Mouse (Mus musculus): Measurements from ENCODE around the gene Taf10. TPM values are rescaled to one million over a fixed set of nuclear protein-coding genes. Genes with fewer than 3 reads are reported as not detected.

Gene Taf10
- polyA plus RNA-seq, 1 experiment, result 282 TPM

DNA sequence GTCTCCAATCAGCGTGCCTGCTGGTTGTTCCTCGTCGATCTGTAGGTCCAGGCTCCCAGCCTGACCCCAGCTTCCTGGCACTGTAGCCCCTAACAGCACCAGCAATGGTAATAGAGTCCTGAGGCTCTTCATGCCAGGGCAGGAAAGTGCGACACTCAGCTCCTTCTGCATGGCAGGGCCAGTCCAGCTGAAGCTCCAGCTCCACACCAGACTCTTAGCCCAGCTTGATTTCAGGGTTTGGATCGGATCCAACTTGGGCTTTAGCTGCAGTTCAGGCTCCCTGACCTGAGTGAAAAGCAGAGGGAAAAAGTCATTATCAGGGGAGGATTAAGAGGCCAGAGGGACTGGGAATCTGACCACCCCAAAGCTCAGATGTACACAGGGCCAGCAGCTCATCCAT lies 28.9 kb upstream of the Taf10 start:
- H3K27me3 ChIP-seq (ENCODE audit: control insufficient read depth, insufficient read depth, low read length), result no peaks in the 10 kb centered on the region

DNA sequence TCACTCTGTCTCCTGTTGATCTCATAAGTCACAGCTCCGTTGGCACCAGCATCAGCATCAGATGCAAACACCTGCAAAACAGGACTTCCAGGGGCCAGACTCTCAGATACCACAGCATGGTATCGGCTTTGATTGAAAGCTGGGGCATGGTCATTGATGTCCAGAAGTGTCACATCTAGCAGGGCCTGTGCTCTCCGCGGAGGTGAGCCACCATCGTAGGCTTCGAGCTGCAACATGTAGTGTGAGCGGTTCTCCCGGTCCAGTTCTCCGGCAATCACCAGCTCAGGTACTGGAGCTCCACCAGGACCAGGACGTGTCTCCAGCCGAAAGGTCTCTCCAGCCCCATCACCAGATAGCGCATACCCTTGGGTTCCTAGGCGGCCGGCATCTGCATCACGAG lies 28.2 kb upstream of the Taf10 start:
- Histone ChIP-seq H3K4me3 (ENCODE audit: extremely low read depth, insufficient read depth, insufficient read length) (no peak overlapping the region), H3K36me3 (ENCODE audit: control insufficient read depth, insufficient read depth, low read length) (no peaks in the 10 kb centered on the region), H3K27me3 (ENCODE audit: control insufficient read depth, insufficient read depth, low read length) (no peaks in the 10 kb centered on the region), H3K27ac (ENCODE audit: insufficient read depth, low read length) (no peak overlapping the region), H3K4me1 (ENCODE audit: control insufficient read depth, insufficient read depth, insufficient read length) (peaks cover 1% of the 10 kb centered on the region; the same call in 1 of the 2 replicates)
- 93% methylated on average over 15 of the region's 15 CpGs for WGBS
- DNase-seq (ENCODE audit: low read depth in 1 of 2, low spot score in 2 of 2), result no peak
- TF ChIP-seq CTCF (IDR thresholded peaks at IDR 0.05; ENCODE audit: extremely low read depth, insufficient read depth, insufficient read length, insufficient replicate concordance) (no peak), POLR2A (IDR thresholded peaks at IDR 0.05; ENCODE audit: low read depth, low read length) (no peak)

More for the DNA sequence above, 28.9 kb upstream of the Taf10 start:
- TF ChIP-seq POLR2A (IDR thresholded peaks at IDR 0.05; ENCODE audit: low read depth, low read length), result no peak
- TF ChIP-seq CTCF (IDR thresholded peaks at IDR 0.05; ENCODE audit: extremely low read depth, insufficient read depth, insufficient read length, insufficient replicate concordance), result no peak
- Histone ChIP-seq H3K36me3 (ENCODE audit: control insufficient read depth, insufficient read depth, low read length) (no peaks in the 10 kb centered on the region), H3K4me3 (ENCODE audit: extremely low read depth, insufficient read depth, insufficient read length) (no peak overlapping the region), H3K27ac (ENCODE audit: insufficient read depth, low read length) (no peak overlapping the region), H3K4me1 (ENCODE audit: control insufficient read depth, insufficient read depth, insufficient read length) (peaks cover 7% of the 10 kb centered on the region; the same call in 1 of the 2 replicates)
- 81% methylated on average over 5 of the region's 5 CpGs for WGBS
- no peak for DNase-seq (ENCODE audit: low read depth in 1 of 2, low spot score in 2 of 2)

DNA sequence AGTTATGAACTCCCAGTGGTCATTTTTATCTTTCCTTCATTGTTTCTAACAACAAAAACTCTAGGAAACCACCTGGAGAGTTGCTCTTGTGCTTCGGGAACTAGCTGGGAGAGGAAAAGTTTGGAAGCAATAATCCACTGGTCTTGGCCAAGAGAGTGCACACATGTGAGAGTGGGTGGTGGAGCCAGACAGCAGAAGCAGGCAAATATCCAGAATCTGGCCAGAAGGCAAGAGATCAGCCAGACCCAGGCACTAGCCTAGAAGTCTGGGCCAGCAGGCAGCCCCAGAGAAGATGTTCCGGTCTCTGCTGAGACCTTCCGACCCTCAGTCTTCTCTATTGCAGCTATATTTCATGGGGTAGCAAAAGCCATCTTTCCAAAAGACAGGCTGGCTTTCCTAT lies 25.8 kb upstream of the Taf10 start:
- Histone ChIP-seq H3K36me3 (ENCODE audit: control insufficient read depth, insufficient read depth, low read length) (no peaks in the 10 kb centered on the region), H3K4me1 (ENCODE audit: control insufficient read depth, insufficient read depth, insufficient read length) (no peaks in the 10 kb centered on the region; the same call in 1 of the 2 replicates), H3K27ac (ENCODE audit: insufficient read depth, low read length) (no peak overlapping the region), H3K27me3 (ENCODE audit: control insufficient read depth, insufficient read depth, low read length) (no peaks in the 10 kb centered on the region), H3K4me3 (ENCODE audit: extremely low read depth, insufficient read depth, insufficient read length) (no peak overlapping the region)
- DNase-seq (ENCODE audit: low read depth in 1 of 2, low spot score in 2 of 2), result no peak
- 91% methylated on average over 3 of the region's 3 CpGs for WGBS
- TF ChIP-seq CTCF (IDR thresholded peaks at IDR 0.05; ENCODE audit: extremely low read depth, insufficient read depth, insufficient read length, insufficient replicate concordance) (no peak), POLR2A (IDR thresholded peaks at IDR 0.05; ENCODE audit: low read depth, low read length) (no peak)

DNA sequence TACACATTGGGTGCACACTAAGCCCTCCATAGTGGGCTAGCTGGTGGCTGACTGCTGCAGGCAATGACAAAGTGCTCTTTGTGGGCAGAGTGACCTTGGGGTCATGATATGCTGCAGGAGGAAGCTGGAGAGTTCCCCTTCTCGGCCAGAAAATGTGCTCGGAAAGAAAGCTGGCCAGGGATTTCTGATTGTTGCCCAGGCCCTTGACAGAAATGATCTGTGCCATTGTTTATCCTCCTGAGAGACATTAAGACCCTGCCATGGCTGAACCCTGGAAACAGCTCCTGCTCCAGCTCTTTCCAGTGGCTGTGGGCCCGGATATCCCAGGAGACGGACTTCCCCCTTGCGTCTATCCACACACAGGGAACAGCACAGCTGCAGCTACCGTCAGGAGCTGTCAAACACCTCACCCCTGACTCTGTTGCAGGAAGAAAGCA lies 23.6 kb upstream of the Taf10 start:
- WGBS, result 32% methylated on average over 6 of the region's 6 CpGs
- peak overlapping the region; percentile 40 for H3K27ac ChIP-seq (ENCODE audit: insufficient read depth, low read length)
- DNase-seq (ENCODE audit: low read depth in 1 of 2, low spot score in 2 of 2), result no peak
- no peak for TF ChIP-seq POLR2A (IDR thresholded peaks at IDR 0.05; ENCODE audit: low read depth, low read length)
- TF ChIP-seq CTCF (IDR thresholded peaks at IDR 0.05; ENCODE audit: extremely low read depth, insufficient read depth, insufficient read length, insufficient replicate concordance), result no peak
- no peaks in the 10 kb centered on the region; the same call in 1 of the 2 replicates for H3K4me1 ChIP-seq (ENCODE audit: control insufficient read depth, insufficient read depth, insufficient read length)
- H3K36me3 ChIP-seq (ENCODE audit: control insufficient read depth, insufficient read depth, low read length), result no peaks in the 10 kb centered on the region
- H3K4me3 ChIP-seq (ENCODE audit: extremely low read depth, insufficient read depth, insufficient read length), result no peak overlapping the region
- H3K27me3 ChIP-seq (ENCODE audit: control insufficient read depth, insufficient read depth, low read length), result no peaks in the 10 kb centered on the region

DNA sequence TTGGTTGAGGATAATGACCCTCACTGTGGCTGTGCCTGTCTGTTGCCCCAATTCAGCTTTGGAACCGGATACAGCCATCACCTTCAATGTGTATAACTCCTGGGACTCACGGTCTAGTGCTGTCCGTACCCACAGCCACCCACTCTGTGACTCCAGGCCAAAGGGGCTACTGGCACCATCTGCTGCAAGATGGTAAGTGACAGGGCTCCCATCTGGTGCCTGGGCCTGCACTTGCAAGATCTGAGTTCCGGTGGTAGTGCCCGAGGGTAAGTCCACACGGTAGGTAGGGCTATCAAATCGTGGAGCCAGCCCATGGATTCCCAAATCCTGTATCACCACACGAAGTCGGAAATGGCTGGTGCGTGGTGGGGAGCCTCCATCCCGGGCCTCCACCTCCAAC lies 20.2 kb upstream of the Taf10 start:
- 91% methylated on average over 11 of the region's 11 CpGs for WGBS
- H3K27ac ChIP-seq (ENCODE audit: insufficient read depth, low read length), result no peak overlapping the region
- TF ChIP-seq POLR2A (IDR thresholded peaks at IDR 0.05; ENCODE audit: low read depth, low read length), result no peak
- no peak for TF ChIP-seq CTCF (IDR thresholded peaks at IDR 0.05; ENCODE audit: extremely low read depth, insufficient read depth, insufficient read length, insufficient replicate concordance)
- no peak overlapping the region for H3K4me3 ChIP-seq (ENCODE audit: extremely low read depth, insufficient read depth, insufficient read length)
- no peaks in the 10 kb centered on the region; the same call in 1 of the 2 replicates for H3K4me1 ChIP-seq (ENCODE audit: control insufficient read depth, insufficient read depth, insufficient read length)
- 0 out of 2 replicates have a peak, but pooled peaks cover 2% of the 10 kb centered on the region for H3K27me3 ChIP-seq (ENCODE audit: control insufficient read depth, insufficient read depth, low read length)
- H3K36me3 ChIP-seq (ENCODE audit: control insufficient read depth, insufficient read depth, low read length), result no peaks in the 10 kb centered on the region
- DNase-seq (ENCODE audit: low read depth in 1 of 2, low spot score in 2 of 2), result no peak

DNA sequence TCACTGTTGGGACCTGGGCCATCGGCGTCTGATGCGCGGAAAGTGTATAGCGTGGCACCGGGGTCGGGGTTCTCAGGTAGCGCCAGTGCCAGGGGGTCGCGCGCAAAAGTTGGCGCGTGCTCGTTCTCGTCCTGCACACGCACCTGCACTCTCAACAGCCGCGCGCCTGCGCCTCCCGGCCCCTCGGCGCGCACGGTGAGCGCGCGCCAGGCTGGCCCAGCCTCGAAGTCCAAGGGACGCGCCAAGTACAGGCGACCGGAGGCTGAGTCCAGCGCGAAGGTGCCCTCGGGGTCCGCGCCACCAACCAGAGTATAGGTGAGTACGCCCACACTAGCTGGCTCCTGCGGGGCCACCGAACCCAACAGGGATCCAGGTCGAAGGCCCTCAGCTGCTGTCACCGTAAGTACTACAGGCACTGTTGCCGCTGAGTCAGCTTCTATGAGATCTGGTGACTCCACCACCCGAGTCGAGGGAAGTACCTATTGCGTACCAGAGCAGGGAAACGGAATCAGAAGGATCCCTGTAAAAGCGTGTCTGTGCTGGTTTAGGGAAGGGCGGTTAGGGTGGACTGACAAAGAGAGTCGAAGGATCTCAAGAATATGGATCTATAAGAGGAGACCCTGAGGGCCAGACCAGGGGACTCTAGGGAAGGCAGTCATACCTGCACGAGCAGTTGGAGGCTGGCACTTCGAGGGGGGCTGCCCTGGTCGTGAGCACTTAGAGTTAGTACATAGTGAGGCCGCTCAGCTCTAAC lies 18.5 kb upstream of the Taf10 start:
- H3K27ac ChIP-seq (ENCODE audit: insufficient read depth, low read length), result no peak overlapping the region
- no peak overlapping the region for H3K4me3 ChIP-seq (ENCODE audit: extremely low read depth, insufficient read depth, insufficient read length)
- no peak for TF ChIP-seq CTCF (IDR thresholded peaks at IDR 0.05; ENCODE audit: extremely low read depth, insufficient read depth, insufficient read length, insufficient replicate concordance)
- TF ChIP-seq POLR2A (IDR thresholded peaks at IDR 0.05; ENCODE audit: low read depth, low read length), result no peak
- H3K36me3 ChIP-seq (ENCODE audit: control insufficient read depth, insufficient read depth, low read length), result no peaks in the 10 kb centered on the region
- 0 out of 2 replicates have a peak, but pooled peaks cover 2% of the 10 kb centered on the region for H3K27me3 ChIP-seq (ENCODE audit: control insufficient read depth, insufficient read depth, low read length)
- DNase-seq (ENCODE audit: low read depth in 1 of 2, low spot score in 2 of 2), result no peak
- H3K4me1 ChIP-seq (ENCODE audit: control insufficient read depth, insufficient read depth, insufficient read length), result no peaks in the 10 kb centered on the region; the same call in 1 of the 2 replicates
- 58% methylated on average over 55 of the region's 55 CpGs for WGBS
